Mouse (Mus musculus) kidney, embryonic 16.5 days (tissue): Measurements from ENCODE around the gene Kctd20. TPM values are rescaled to one million over a fixed set of nuclear protein-coding genes. Genes with fewer than 3 reads are reported as not detected.
A peak's percentile ranks its signal among the peaks of the same experiment; 100 is the strongest.

Experiments
- ATAC-seq: fragments of 200-750 bp; cut with Nextera tagmentation; 2 replicates; pipeline ENCODE4 v1.8.0; 2017; ENCODE audit warnings: moderate TSS enrichment; ENCODE audit not compliant: low FRiP score, low TSS enrichment
- H3K27ac ChIP-seq: fragments of 300-500 bp; sonication (generic); 2 replicates; pipeline ENCODE4 v1.5.1; 2014; ENCODE audit warnings: low read length
- H3K27me3 ChIP-seq: fragments of 300-500 bp; sonication (generic); 2 replicates; pipeline ENCODE4 v1.6.1; 2014; ENCODE audit warnings: low read length, control low read depth, mixed read lengths; ENCODE audit not compliant: insufficient read depth
- H3K36me3 ChIP-seq: fragments of 300-500 bp; sonication (generic); 2 replicates; pipeline ENCODE4 v1.6.1; 2014; ENCODE audit warnings: low read length, control low read depth, mixed read lengths; ENCODE audit not compliant: insufficient read depth
- H3K4me1 ChIP-seq: fragments of 300-500 bp; sonication (generic); 2 replicates; pipeline ENCODE4 v1.6.1; 2014; ENCODE audit warnings: low read length, control low read depth, mixed read lengths; ENCODE audit not compliant: insufficient read depth
- H3K4me2 ChIP-seq: fragments of 300-500 bp; sonication (generic); replicated peaks from 2 replicates; pipeline ENCODE4 v1.6.1; 2014; ENCODE audit warnings: low read depth, low read length
- H3K4me3 ChIP-seq: fragments of 300-500 bp; sonication (generic); 2 replicates; pipeline ENCODE4 v1.5.1; 2014; ENCODE audit warnings: mild to moderate bottlenecking, low read length
- H3K9ac ChIP-seq: fragments of 300-500 bp; sonication (generic); replicated peaks from 2 replicates; pipeline ENCODE4 v1.6.1; 2014; ENCODE audit warnings: low read length
- H3K9me3 ChIP-seq: fragments of 300-500 bp; sonication (generic); 2 replicates; pipeline ENCODE4 v1.6.1; 2016; ENCODE audit warnings: low read length, control low read depth
- WGBS: fragments of 180-500 bp; shearing (Covaris S2); extraction: QIAGEN DNeasy Blood & Tissue Kit; methylation state at CpG from one replicate; pipeline ENCODE4 v1.1.7; 2014; 5-methylcytosine and 5-hydroxymethylcytosine counted together
- polyA plus RNA-seq: library from polyadenylated mRNA; unstranded; fragments of >200 nt; fragmentation: Nextera tagmentation; extraction: Ambion mirVana; gene quantifications from 2 replicates; pipeline ENCODE4 v1.2.1, GENCODE M21; 2015

Gene Kctd20
- polyA plus RNA-seq, 1 experiment from 2014 or later, result 89.5 TPM

DNA sequence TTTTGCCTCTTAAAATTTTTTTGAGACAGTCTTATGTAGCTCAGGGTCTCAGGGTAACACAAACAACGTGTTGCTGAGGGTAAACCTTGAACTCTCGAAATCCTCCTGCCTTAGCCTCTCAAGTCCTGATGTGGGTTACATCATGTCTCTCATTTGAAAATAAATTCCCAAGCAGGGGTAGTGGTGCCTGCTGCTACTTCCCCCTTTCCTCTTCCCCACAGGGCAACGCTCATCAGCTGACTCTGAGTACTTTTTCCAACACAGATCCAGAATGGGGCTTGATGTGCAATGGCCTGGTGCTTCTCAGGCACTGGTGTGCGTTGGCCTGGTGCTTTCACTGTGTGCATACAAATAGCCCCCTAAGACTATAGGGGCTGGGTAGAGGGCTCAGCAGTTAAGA lies 57.4 kb downstream of the Kctd20 start:
- Histone ChIP-seq H3K4me3 (no peak overlapping the region), H3K27ac (no peak overlapping the region), H3K9ac (no peak overlapping the region), H3K4me2 (no peak overlapping the region), H3K9me3 (no peaks in the 10 kb centered on the region), H3K36me3 (no peaks in the 10 kb centered on the region), H3K4me1 (peaks cover 17% of the 10 kb centered on the region), H3K27me3 (no peaks in the 10 kb centered on the region)
- no peak for ATAC-seq
- 86% methylated on average over 4 of the region's 4 CpGs for WGBS

DNA sequence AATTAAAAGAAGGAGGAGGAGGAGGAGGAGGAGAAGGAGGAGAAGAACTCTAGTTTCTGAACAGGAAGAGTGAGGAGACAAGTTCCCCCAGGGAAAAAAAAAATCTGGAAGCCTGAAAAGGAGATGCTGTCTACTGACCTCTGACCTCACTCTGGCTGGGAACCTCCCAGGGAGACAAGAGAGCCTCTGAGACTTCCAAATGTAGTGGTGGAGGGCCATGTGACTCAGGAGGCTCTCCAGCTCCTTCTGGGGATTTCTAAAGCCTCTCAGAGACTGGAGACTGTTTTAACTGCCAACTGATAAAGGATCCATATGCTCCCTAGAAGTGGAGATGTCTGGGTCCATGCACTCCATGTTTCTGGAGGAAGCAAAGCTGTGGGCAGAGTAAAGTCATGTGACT lies 62.5 kb downstream of the Kctd20 start:
- Histone ChIP-seq H3K27ac (0 out of 2 replicates have a peak overlapping the region, but pooled peaks have one; percentile 1), H3K9me3 (no peaks in the 10 kb centered on the region), H3K4me1 (no peaks in the 10 kb centered on the region), H3K9ac (no peak overlapping the region), H3K36me3 (no peaks in the 10 kb centered on the region), H3K4me2 (no peak overlapping the region), H3K4me3 (no peak overlapping the region), H3K27me3 (no peaks in the 10 kb centered on the region)
- peak; percentile 86 for ATAC-seq

- Histone ChIP-seq H3K9me3 (no peaks in the 10 kb centered on the region), H3K4me1 (no peaks in the 10 kb centered on the region), H3K4me3 (no peak overlapping the region), H3K27ac (no peak overlapping the region), H3K4me2 (no peak overlapping the region), H3K36me3 (no peaks in the 10 kb centered on the region), H3K27me3 (no peaks in the 10 kb centered on the region), H3K9ac (no peak overlapping the region)
- WGBS, result 32% methylated on average over 2 of the region's 2 CpGs
- ATAC-seq, result no peak
Measured at GRCm38 (mm10) chr17:29015638-29016037, 63.9 kb downstream of the Kctd20 start.

- no peak overlapping the region for H3K9ac ChIP-seq
- no peak for ATAC-seq
- H3K4me3 ChIP-seq, result no peak overlapping the region
- H3K36me3 ChIP-seq, result no peaks in the 10 kb centered on the region
- no peaks in the 10 kb centered on the region for H3K27me3 ChIP-seq
- no peak overlapping the region for H3K4me2 ChIP-seq
- no peak overlapping the region for H3K27ac ChIP-seq
- H3K4me1 ChIP-seq, result no peaks in the 10 kb centered on the region
- H3K9me3 ChIP-seq, result no peaks in the 10 kb centered on the region
- WGBS, result 87% methylated on average over 4 of the region's 4 CpGs
Measured at GRCm38 (mm10) chr17:29016705-29017104, 65.0 kb downstream of the Kctd20 start.

DNA sequence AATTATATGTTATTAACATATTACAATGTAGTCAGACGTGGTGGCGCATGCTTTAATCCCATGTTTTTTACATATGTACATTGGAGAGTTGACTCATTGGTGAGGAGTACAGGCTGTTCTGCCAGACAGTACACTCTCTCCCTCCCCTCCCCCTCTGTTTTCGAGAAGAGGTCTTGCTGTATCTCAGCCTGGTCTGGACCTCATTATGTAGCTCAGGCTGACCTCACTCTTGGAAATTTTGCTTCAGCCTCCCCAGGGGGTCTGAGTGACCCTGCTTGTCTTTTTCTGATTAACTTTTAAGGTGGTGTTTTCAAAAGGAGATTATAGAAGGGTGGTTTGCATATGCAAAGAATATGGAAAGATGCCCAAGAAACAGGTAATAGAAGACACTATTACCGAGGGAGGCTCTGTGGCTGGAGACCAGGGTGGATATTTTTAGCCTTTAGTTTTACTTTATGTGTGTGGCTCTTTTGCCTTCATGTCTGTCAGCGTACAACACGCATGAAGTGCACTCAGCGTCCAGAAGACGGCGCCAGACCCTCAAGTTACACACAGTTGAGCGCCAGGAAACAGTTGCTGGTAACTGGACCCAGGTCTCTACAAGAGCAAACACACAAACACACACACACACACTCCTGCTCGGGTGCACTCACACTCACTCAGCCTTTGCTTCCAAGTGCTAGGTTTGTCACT lies 66.7 kb downstream of the Kctd20 start:
- no peaks in the 10 kb centered on the region for H3K4me1 ChIP-seq
- H3K4me2 ChIP-seq, result no peak overlapping the region
- no peaks in the 10 kb centered on the region for H3K27me3 ChIP-seq
- ATAC-seq, result no peak
- no peak overlapping the region for H3K4me3 ChIP-seq
- H3K27ac ChIP-seq, result no peak overlapping the region
- no peaks in the 10 kb centered on the region for H3K9me3 ChIP-seq
- H3K9ac ChIP-seq, result no peak overlapping the region
- 51% methylated on average over 11 of the region's 11 CpGs for WGBS
- no peaks in the 10 kb centered on the region for H3K36me3 ChIP-seq

Other genes starting within 250 kb of the Kctd20 start
- gene AC170998.1, start 225.9 kb upstream of the Kctd20 start, polyA plus RNA-seq, result 1.8 and 4.2 TPM in 2 replicates
- 52.5 and 57.2 TPM in 2 replicates for gene Mapk13, start 182.7 kb upstream of the Kctd20 start, polyA plus RNA-seq
- 9.9 and 11.0 TPM in 2 replicates for gene Brpf3, start 150.9 kb upstream of the Kctd20 start, polyA plus RNA-seq
- gene Pnpla1, start 93.5 kb upstream of the Kctd20 start, polyA plus RNA-seq, result 0.08 TPM in 1 of 2 replicates, not detected in the other
- gene 4930539E08Rik, start 36.6 kb upstream of the Kctd20 start, polyA plus RNA-seq, result 0.17 and 0.63 TPM in 2 replicates
- gene Pxt1, start 8.1 kb upstream of the Kctd20 start, polyA plus RNA-seq, result 0.21 and 0.28 TPM in 2 replicates
- 106 and 121 TPM in 2 replicates for gene Stk38, start 56.0 kb downstream of the Kctd20 start, polyA plus RNA-seq
- 597 and 625 TPM in 2 replicates for gene Srsf3, start 80.7 kb downstream of the Kctd20 start, polyA plus RNA-seq
- 74.1 and 81.3 TPM in 2 replicates for gene Cdkn1a, start 139.0 kb downstream of the Kctd20 start, polyA plus RNA-seq
- 0.12 and 0.26 TPM in 2 replicates for gene Rab44, start 162.2 kb downstream of the Kctd20 start, polyA plus RNA-seq